Mouse (Mus musculus): ENCODE results near the gene Hydin. TPM values are rescaled to one million over a fixed set of nuclear protein-coding genes. Genes with fewer than 3 reads are reported as not detected.

The Hydin gene
- total and polyA plus RNA-seq, 3 experiments = not detected

DNA sequence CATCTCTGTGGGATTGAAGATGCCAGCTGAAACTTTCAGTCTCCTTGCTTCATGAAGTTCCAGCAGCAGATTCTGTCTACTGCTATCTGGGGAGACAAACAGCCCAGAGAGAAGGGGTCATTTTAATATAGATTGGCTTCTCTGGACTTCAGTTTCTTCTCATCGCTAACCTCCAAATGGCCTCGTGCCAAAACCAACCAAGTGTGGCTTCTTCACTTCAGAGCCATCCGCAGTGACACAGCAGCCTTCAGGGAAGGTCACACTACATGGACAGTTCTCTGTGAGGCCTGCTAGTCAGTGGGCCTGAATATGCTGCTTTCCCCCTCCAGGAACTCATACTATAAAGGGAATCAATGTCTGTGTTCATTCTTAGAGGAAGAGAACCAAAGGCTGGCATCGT is 187.7 kb downstream of the Hydin start:
- H3K79me2 ChIP-seq (ENCODE audit: control insufficient read depth, insufficient read depth, low read length, poor library complexity) = no peaks in the 10 kb centered on the region
- no peaks in the 10 kb centered on the region; the same call in 1 of the 2 replicates for H3K9me3 ChIP-seq (replicated peaks; ENCODE audit: insufficient read depth, low read length)
- H3K27ac ChIP-seq (ENCODE audit: control insufficient read depth, low read depth, low read length) = no peak overlapping the region
- no peaks in the 10 kb centered on the region for H3K4me1 ChIP-seq (ENCODE audit: control insufficient read depth in 1 of 2, insufficient read depth in 2 of 2, low read length in 2 of 2)
- H3K9ac ChIP-seq (ENCODE audit: control insufficient read depth, low read depth, low read length, poor library complexity, severe bottlenecking) = no peak overlapping the region
- DNase-seq (ENCODE audit: low read depth, low spot score) = no peak
- no peaks in the 10 kb centered on the region for H3K36me3 ChIP-seq (ENCODE audit: control insufficient read depth in 1 of 2, insufficient read depth in 2 of 2, low read length in 2 of 2)
- TF ChIP-seq ETS1 (IDR thresholded peaks at IDR 0.05; ENCODE audit: low read depth, low read length) (no peak), MEF2A (IDR thresholded peaks at IDR 0.05; ENCODE audit: extremely low read depth, insufficient replicate concordance, low read depth, low read length, poor library complexity, severe bottlenecking) (no peak), CTCF (IDR thresholded peaks at IDR 0.05 in 2 of 3, conservative IDR thresholded peaks at IDR 0.05 in 1 of 3; ENCODE audit: control insufficient read depth in 1 of 3, insufficient read depth in 1 of 3, low read depth in 2 of 3, low read length in 3 of 3, poor library complexity in 1 of 3, severe bottlenecking in 1 of 3) (no peak), TBP (IDR thresholded peaks at IDR 0.05; ENCODE audit: low read depth, low read length) (no peak), JUND (IDR thresholded peaks at IDR 0.05; ENCODE audit: low read depth, low read length) (no peak), NRF1 (IDR thresholded peaks at IDR 0.05; ENCODE audit: insufficient read depth, low read depth, low read length, poor library complexity, severe bottlenecking) (no peak), MYB (IDR thresholded peaks at IDR 0.05; ENCODE audit: low read depth, low read length) (no peak), SIN3A (IDR thresholded peaks at IDR 0.05; ENCODE audit: low read length) (no peak), ZC3H11A (IDR thresholded peaks at IDR 0.05; ENCODE audit: low read depth, low read length) (no peak), MAFK (IDR thresholded peaks at IDR 0.05; ENCODE audit: borderline replicate concordance, low read depth, low read length) (no peak), MXI1 (IDR thresholded peaks at IDR 0.05; ENCODE audit: low read depth, low read length) (no peak), USF2 (IDR thresholded peaks at IDR 0.05; ENCODE audit: borderline replicate concordance in 1 of 2, insufficient read depth in 1 of 2, low read depth in 1 of 2, low read length in 2 of 2) (no peak), RAD21 (IDR thresholded peaks at IDR 0.05; ENCODE audit: low read depth, low read length) (no peak), GABPA (IDR thresholded peaks at IDR 0.05; ENCODE audit: low read depth, low read length) (no peak), E2F4 (IDR thresholded peaks at IDR 0.05; ENCODE audit: borderline replicate concordance, low read depth, low read length) (no peak), EP300 (IDR thresholded peaks at IDR 0.05; ENCODE audit: low read depth in 1 of 2, low read length in 2 of 2) (no peak), KAT2A (conservative IDR thresholded peaks at IDR 0.05; ENCODE audit: low read depth, low read length) (no peak), POLR2A (IDR thresholded peaks at IDR 0.05; ENCODE audit: control insufficient read depth in 1 of 2, insufficient read depth in 1 of 2, low read depth in 1 of 2, low read length in 2 of 2, poor library complexity in 1 of 2) (no peak), ZKSCAN1 (IDR thresholded peaks at IDR 0.05; ENCODE audit: low read depth, low read length) (no peak), MAZ (IDR thresholded peaks at IDR 0.05; ENCODE audit: low read depth, low read length) (no peak)
- no peaks in the 10 kb centered on the region for H3K27me3 ChIP-seq (ENCODE audit: control insufficient read depth in 1 of 2, insufficient read depth in 2 of 2, low read length in 2 of 2)
- H3K4me3 ChIP-seq (ENCODE audit: control insufficient read depth in 1 of 2, insufficient read depth in 1 of 2, low read depth in 2 of 2, low read length in 2 of 2) = no peak overlapping the region

DNA sequence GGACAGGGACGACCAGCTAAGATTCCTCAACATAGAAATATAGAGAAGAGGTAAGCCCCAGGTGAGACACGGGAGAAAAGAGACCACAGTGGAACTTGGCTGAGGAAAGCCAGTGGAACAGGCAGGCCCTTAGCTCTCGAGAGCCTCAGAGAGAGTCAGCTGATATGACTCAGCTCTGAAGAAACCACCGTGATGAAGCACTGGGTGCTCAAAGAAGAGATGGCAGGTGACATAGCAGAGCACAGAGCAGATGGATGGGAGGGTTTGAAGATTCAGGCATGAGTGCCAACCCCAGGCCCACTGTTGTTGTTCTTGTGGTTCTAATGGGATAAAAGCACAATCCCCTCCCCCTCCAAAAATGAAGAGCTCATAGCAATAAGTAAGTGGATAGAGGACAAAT is 190.6 kb downstream of the Hydin start:
- no peak overlapping the region for H3K9ac ChIP-seq (ENCODE audit: control insufficient read depth, low read depth, low read length, poor library complexity, severe bottlenecking)
- no peaks in the 10 kb centered on the region for H3K36me3 ChIP-seq (ENCODE audit: control insufficient read depth in 1 of 2, insufficient read depth in 2 of 2, low read length in 2 of 2)
- H3K27ac ChIP-seq (ENCODE audit: control insufficient read depth, low read depth, low read length) = no peak overlapping the region
- no peak overlapping the region for H3K4me3 ChIP-seq (ENCODE audit: control insufficient read depth in 1 of 2, insufficient read depth in 1 of 2, low read depth in 2 of 2, low read length in 2 of 2)
- no peaks in the 10 kb centered on the region for H3K4me1 ChIP-seq (ENCODE audit: control insufficient read depth in 1 of 2, insufficient read depth in 2 of 2, low read length in 2 of 2)
- no peak for TF ChIP-seq JUND (IDR thresholded peaks at IDR 0.05; ENCODE audit: low read depth, low read length)
- no peak for TF ChIP-seq ZC3H11A (IDR thresholded peaks at IDR 0.05; ENCODE audit: low read depth, low read length)
- TF ChIP-seq ETS1 (IDR thresholded peaks at IDR 0.05; ENCODE audit: low read depth, low read length) = no peak
- H3K9me3 ChIP-seq (replicated peaks; ENCODE audit: insufficient read depth, low read length) = no peaks in the 10 kb centered on the region; the same call in 1 of the 2 replicates
- no peaks in the 10 kb centered on the region for H3K79me2 ChIP-seq (ENCODE audit: control insufficient read depth, insufficient read depth, low read length, poor library complexity)
- no peaks in the 10 kb centered on the region for H3K27me3 ChIP-seq (ENCODE audit: control insufficient read depth in 1 of 2, insufficient read depth in 2 of 2, low read length in 2 of 2)
- no peak for DNase-seq (ENCODE audit: low read depth, low spot score)

Measured in MEL (cell line).